Mouse (Mus musculus) kidney, embryonic 15.5 days (tissue): ENCODE measurements around the gene Dennd6b. TPM values are rescaled to one million over a fixed set of nuclear protein-coding genes. Genes with fewer than 3 reads are reported as not detected.

Experiments used
- ATAC-seq: fragments of 200-750 bp; cut with Nextera tagmentation; replicated peaks from 2 replicates; pipeline ENCODE4 v1.8.0; 2017; ENCODE audit warnings: moderate TSS enrichment; ENCODE audit not compliant: low FRiP score
- H3K27ac ChIP-seq: fragments of 300-500 bp; sonication (generic); 2 replicates; pipeline ENCODE4 v1.5.1; 2015; ENCODE audit warnings: mild to moderate bottlenecking, inconsistent platforms
- H3K27me3 ChIP-seq: fragments of 300-500 bp; sonication (generic); 2 replicates; pipeline ENCODE4 v1.6.1; 2015; ENCODE audit warnings: inconsistent platforms
- H3K36me3 ChIP-seq: fragments of 300-500 bp; sonication (generic); 2 replicates; pipeline ENCODE4 v1.6.1; 2015; ENCODE audit warnings: inconsistent platforms
- H3K4me1 ChIP-seq: fragments of 300-500 bp; sonication (generic); 2 replicates; pipeline ENCODE4 v1.6.1; 2015; ENCODE audit warnings: inconsistent platforms
- H3K4me2 ChIP-seq: fragments of 300-500 bp; sonication (generic); 2 replicates; pipeline ENCODE4 v1.6.1; 2015; ENCODE audit warnings: moderate library complexity, mild to moderate bottlenecking, inconsistent platforms
- H3K4me3 ChIP-seq: fragments of 300-500 bp; sonication (generic); replicated peaks from 2 replicates; pipeline ENCODE4 v1.5.1; 2015; ENCODE audit warnings: mild to moderate bottlenecking, inconsistent platforms
- H3K9ac ChIP-seq: fragments of 300-500 bp; sonication (generic); 2 replicates; pipeline ENCODE4 v1.6.1; 2015; ENCODE audit warnings: mild to moderate bottlenecking, inconsistent platforms
- H3K9me3 ChIP-seq: fragments of 300-500 bp; sonication (generic); replicated peaks from 2 replicates; pipeline ENCODE4 v1.6.1; 2016; ENCODE audit warnings: inconsistent platforms
- WGBS: fragments of 180-500 bp; shearing (Covaris S2); methylation state at CpG from one replicate; pipeline ENCODE4 v1.1.7; 2015; ENCODE audit warnings: mixed read lengths; 5-methylcytosine and 5-hydroxymethylcytosine counted together
- polyA plus RNA-seq: library from polyadenylated mRNA; unstranded; fragments of >200 nt; fragmentation: Nextera tagmentation; extraction: Ambion mirVana; gene quantifications from 2 replicates; pipeline ENCODE4 v1.2.1, GENCODE M21; 2015

Dennd6b gene
- polyA plus RNA-seq, 1 experiment from 2014 or later: 19.2 TPM

- WGBS: 4% methylated on average over 25 of the region's 25 CpGs
- peaks cover 39% of the 10 kb centered on the region for H3K27me3 ChIP-seq
Measured at GRCm38 (mm10) chr15:89148496-89149270, 47.6 kb downstream of the Dennd6b start.

GRCm38 (mm10) chr15:89147895-89148294 lies 48.4 kb downstream of the Dennd6b start:
- Histone ChIP-seq H3K36me3 (0 out of 2 replicates have a peak, but pooled peaks cover 4% of the 10 kb centered on the region), H3K9ac (no peak overlapping the region), H3K4me3 (peak overlapping the region; percentile 60), H3K4me2 (peak overlapping the region; percentile 90), H3K27ac (no peak overlapping the region), H3K4me1 (peaks cover 49% of the 10 kb centered on the region), H3K27me3 (peaks cover 39% of the 10 kb centered on the region), H3K9me3 (no peaks in the 10 kb centered on the region)
- ATAC-seq: no peak
- WGBS: 40% methylated on average over 4 of the region's 4 CpGs

More at GRCm38 (mm10) chr15:89148496-89149270, 47.6 kb downstream of the Dennd6b start:
- no peak for ATAC-seq
- Histone ChIP-seq H3K9me3 (no peaks in the 10 kb centered on the region), H3K4me2 (peak overlapping the region; percentile 90), H3K27ac (peak overlapping the region; percentile 37; the same call in 1 of the 2 replicates), H3K36me3 (peaks cover 8% of the 10 kb centered on the region; the same call in 1 of the 2 replicates), H3K4me1 (peaks cover 47% of the 10 kb centered on the region), H3K4me3 (peak overlapping the region; percentile 60), H3K9ac (peak overlapping the region; percentile 53)

- Histone ChIP-seq H3K27me3 (peaks cover 43% of the 10 kb centered on the region), H3K27ac (no peak overlapping the region), H3K36me3 (0 out of 2 replicates have a peak, but pooled peaks cover 4% of the 10 kb centered on the region), H3K4me3 (peak overlapping the region; percentile 40; the same call in 1 of the 2 replicates), H3K9ac (no peak overlapping the region), H3K4me1 (peaks cover 53% of the 10 kb centered on the region), H3K4me2 (peak overlapping the region; percentile 90), H3K9me3 (no peaks in the 10 kb centered on the region)
- ATAC-seq: no peak
- WGBS: 21% methylated on average over 10 of the region's 10 CpGs
Measured at GRCm38 (mm10) chr15:89147456-89147855, 48.8 kb downstream of the Dennd6b start.

GRCm38 (mm10) chr15:89147024-89147423 lies 49.3 kb downstream of the Dennd6b start:
- Histone ChIP-seq H3K27me3 (peaks cover 45% of the 10 kb centered on the region), H3K9me3 (no peaks in the 10 kb centered on the region), H3K4me1 (peaks cover 57% of the 10 kb centered on the region), H3K27ac (no peak overlapping the region), H3K36me3 (0 out of 2 replicates have a peak, but pooled peaks cover 4% of the 10 kb centered on the region), H3K4me3 (peak overlapping the region; percentile 40), H3K4me2 (peak overlapping the region; percentile 90), H3K9ac (0 out of 2 replicates have a peak overlapping the region, but pooled peaks have one; percentile 21)
- WGBS: 3% methylated on average over 16 of the region's 16 CpGs
- no peak for ATAC-seq

- peak overlapping the region; percentile 40 for H3K4me3 ChIP-seq
- peaks cover 62% of the 10 kb centered on the region for H3K4me1 ChIP-seq
- 2% methylated on average over 27 of the region's 27 CpGs for WGBS
- H3K9ac ChIP-seq: 0 out of 2 replicates have a peak overlapping the region, but pooled peaks have one; percentile 21
- no peaks in the 10 kb centered on the region for H3K9me3 ChIP-seq
- peak overlapping the region; percentile 90 for H3K4me2 ChIP-seq
- H3K27me3 ChIP-seq: peaks cover 48% of the 10 kb centered on the region
- 0 out of 2 replicates have a peak, but pooled peaks cover 4% of the 10 kb centered on the region for H3K36me3 ChIP-seq
- H3K27ac ChIP-seq: no peak overlapping the region
- ATAC-seq: peak; percentile 38
Measured at GRCm38 (mm10) chr15:89146537-89146936, 49.8 kb downstream of the Dennd6b start.

GRCm38 (mm10) chr15:89145813-89146350 lies 50.4 kb downstream of the Dennd6b start:
- no peak overlapping the region for H3K9ac ChIP-seq
- H3K4me2 ChIP-seq: peak overlapping the region; percentile 90
- H3K27ac ChIP-seq: no peak overlapping the region
- WGBS: 73% methylated on average over 24 of the region's 24 CpGs
- no peak for ATAC-seq
- peaks cover 55% of the 10 kb centered on the region for H3K27me3 ChIP-seq
- H3K36me3 ChIP-seq: 0 out of 2 replicates have a peak, but pooled peaks cover 4% of the 10 kb centered on the region
- peak overlapping the region; percentile 40; the same call in 1 of the 2 replicates for H3K4me3 ChIP-seq
- H3K9me3 ChIP-seq: no peaks in the 10 kb centered on the region
- H3K4me1 ChIP-seq: peaks cover 69% of the 10 kb centered on the region

GRCm38 (mm10) chr15:89144965-89145364 lies 51.3 kb downstream of the Dennd6b start:
- no peak overlapping the region for H3K9ac ChIP-seq
- H3K27me3 ChIP-seq: peaks cover 64% of the 10 kb centered on the region
- H3K36me3 ChIP-seq: 0 out of 2 replicates have a peak, but pooled peaks cover 4% of the 10 kb centered on the region
- H3K4me1 ChIP-seq: peaks cover 73% of the 10 kb centered on the region
- WGBS: 84% methylated on average over 11 of the region's 11 CpGs
- no peak overlapping the region for H3K4me3 ChIP-seq
- H3K27ac ChIP-seq: no peak overlapping the region
- no peak for ATAC-seq
- H3K9me3 ChIP-seq: no peaks in the 10 kb centered on the region
- no peak overlapping the region for H3K4me2 ChIP-seq

GRCm38 (mm10) chr15:89143134-89143533 lies 53.2 kb downstream of the Dennd6b start:
- Histone ChIP-seq H3K9ac (no peak overlapping the region), H3K36me3 (0 out of 2 replicates have a peak, but pooled peaks cover 4% of the 10 kb centered on the region), H3K4me1 (peaks cover 62% of the 10 kb centered on the region), H3K27me3 (peaks cover 73% of the 10 kb centered on the region), H3K27ac (no peak overlapping the region), H3K9me3 (no peaks in the 10 kb centered on the region), H3K4me3 (no peak overlapping the region), H3K4me2 (no peak overlapping the region)
- no peak for ATAC-seq
- 76% methylated on average over 2 of the region's 2 CpGs for WGBS

GRCm38 (mm10) chr15:89141905-89142304 lies 54.4 kb downstream of the Dennd6b start:
- 49% methylated on average over 4 of the region's 4 CpGs for WGBS
- H3K4me3 ChIP-seq: no peak overlapping the region
- no peak for ATAC-seq
- H3K9me3 ChIP-seq: no peaks in the 10 kb centered on the region
- 0 out of 2 replicates have a peak, but pooled peaks cover 4% of the 10 kb centered on the region for H3K36me3 ChIP-seq
- peaks cover 65% of the 10 kb centered on the region for H3K27me3 ChIP-seq
- H3K9ac ChIP-seq: no peak overlapping the region
- peaks cover 53% of the 10 kb centered on the region for H3K4me1 ChIP-seq
- H3K4me2 ChIP-seq: peak overlapping the region; percentile 97; the same call in 1 of the 2 replicates
- H3K27ac ChIP-seq: 0 out of 2 replicates have a peak overlapping the region, but pooled peaks have one; percentile 75

- Histone ChIP-seq H3K27ac (peak overlapping the region; percentile 75), H3K9me3 (no peaks in the 10 kb centered on the region), H3K4me2 (peak overlapping the region; percentile 97; the same call in 1 of the 2 replicates), H3K9ac (no peak overlapping the region), H3K4me3 (peak overlapping the region; percentile 61; the same call in 1 of the 2 replicates), H3K4me1 (peaks cover 49% of the 10 kb centered on the region), H3K36me3 (0 out of 2 replicates have a peak, but pooled peaks cover 4% of the 10 kb centered on the region), H3K27me3 (peaks cover 63% of the 10 kb centered on the region)
- WGBS: 6% methylated on average over 5 of the region's 5 CpGs
- 0 out of 2 replicates have a peak, but pooled peaks have one; percentile 23 for ATAC-seq
Measured at GRCm38 (mm10) chr15:89141443-89141842, 54.9 kb downstream of the Dennd6b start.

- peak within 1 kb of the TSS; percentile 56 for H3K9ac ChIP-seq
- peaks cover 42% of the 10 kb centered on the region for H3K4me1 ChIP-seq
- under 1% methylated on average over 21 of the region's 21 CpGs for WGBS
- no peaks in the 10 kb centered on the region for H3K9me3 ChIP-seq
- H3K4me2 ChIP-seq: peak within 1 kb of the TSS; percentile 97
- peaks cover 56% of the 10 kb centered on the region for H3K27me3 ChIP-seq
- H3K27ac ChIP-seq: peak within 1 kb of the TSS; percentile 75
- peak within 1 kb of the TSS; percentile 61 for H3K4me3 ChIP-seq
- 0 out of 2 replicates have a peak, but pooled peaks cover 4% of the 10 kb centered on the region for H3K36me3 ChIP-seq
- ATAC-seq: peak; percentile 82
Measured at GRCm38 (mm10) chr15:89140659-89141252, 55.5 kb downstream of the Dennd6b start, which contains the start of gene Mapk12. Gene Mapk12, minus strand, starts transcription at chr15:89140703.
